Mouse (Mus musculus) erythroblast, embryonic 14.5 days (primary cell): ENCODE results near the gene Rinl. TPM values are rescaled to one million over a fixed set of nuclear protein-coding genes. Genes with fewer than 3 reads are reported as not detected.

Experiments used
- H3K27me3 ChIP-seq: 2 replicates; pipeline ENCODE4 v1.6.1; 2012; ENCODE audit warnings: inconsistent platforms; ENCODE audit not compliant: control insufficient read depth
- H3K36me3 ChIP-seq: 2 replicates; pipeline ENCODE4 v1.6.1; 2012; ENCODE audit warnings: mild to moderate bottlenecking, inconsistent platforms; ENCODE audit not compliant: control insufficient read depth
- H3K4me1 ChIP-seq: 2 replicates; pipeline ENCODE4 v1.6.1; 2012; ENCODE audit warnings: inconsistent platforms; ENCODE audit not compliant: control insufficient read depth
- H3K4me3 ChIP-seq: replicated peaks from 2 replicates; pipeline ENCODE3; 2012; ENCODE audit warnings: moderate library complexity, mild to moderate bottlenecking, inconsistent platforms
- H3K9me3 ChIP-seq: 2 replicates; pipeline ENCODE4 v1.6.1; 2012; ENCODE audit warnings: low read length, inconsistent platforms, mixed read lengths; ENCODE audit not compliant: control insufficient read depth
- GATA1 ChIP-seq: IDR thresholded peaks from 2 replicates; pipeline ENCODE4 v1.6.1; 2012; ENCODE audit warnings: low read length, inconsistent platforms, mixed read lengths
- TAL1 ChIP-seq: IDR thresholded peaks from 3 replicates; pipeline ENCODE4 v1.6.1; 2012; ENCODE audit warnings: low read length, inconsistent platforms, mixed read lengths
- polyA plus RNA-seq: library from polyadenylated mRNA; stranded (reverse); fragments of >175 nt; gene quantifications from 2 replicates; pipeline ENCODE4 v1.2.3, GENCODE M21; 2012

Rinl gene
- polyA plus RNA-seq, 1 experiment, result 0.49 TPM

DNA sequence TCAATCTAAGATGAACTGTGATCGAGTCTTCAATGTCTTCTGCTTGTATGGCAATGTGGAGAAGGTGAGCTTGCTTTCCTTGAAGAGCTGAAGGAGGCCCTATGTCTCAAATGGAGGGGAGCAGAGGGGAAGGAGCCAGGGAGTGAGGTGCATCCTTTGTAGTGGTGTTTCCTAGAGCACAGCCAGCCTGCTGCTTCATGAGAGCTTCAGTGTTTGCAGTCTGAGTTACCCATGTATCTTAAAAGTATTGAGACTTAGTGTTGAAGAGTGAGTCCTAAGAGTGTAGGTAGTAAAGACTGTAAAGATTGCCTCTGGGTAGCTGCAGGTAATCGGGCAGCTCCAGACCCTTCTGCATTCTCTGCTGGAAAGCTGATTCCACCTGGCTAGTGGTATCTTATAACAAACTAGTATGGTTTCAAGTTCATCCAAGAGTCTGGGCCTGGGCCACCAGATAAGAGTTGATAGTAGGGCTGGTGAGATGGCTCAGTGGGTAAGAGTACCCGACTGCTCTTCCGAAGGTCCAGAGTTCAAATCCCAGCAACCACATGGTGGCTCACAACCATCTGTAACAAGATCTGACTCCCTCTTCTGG lies 30.2 kb downstream of the Rinl start:
- no peaks in the 10 kb centered on the region for H3K9me3 ChIP-seq
- no peak overlapping the region for H3K4me3 ChIP-seq
- H3K4me1 ChIP-seq, result peaks cover 73% of the 10 kb centered on the region
- no peaks in the 10 kb centered on the region for H3K27me3 ChIP-seq
- peaks cover 96% of the 10 kb centered on the region for H3K36me3 ChIP-seq
- TF ChIP-seq TAL1 (peak; percentile 24; the same call in 1 of the 3 replicates), GATA1 (no peak)

DNA sequence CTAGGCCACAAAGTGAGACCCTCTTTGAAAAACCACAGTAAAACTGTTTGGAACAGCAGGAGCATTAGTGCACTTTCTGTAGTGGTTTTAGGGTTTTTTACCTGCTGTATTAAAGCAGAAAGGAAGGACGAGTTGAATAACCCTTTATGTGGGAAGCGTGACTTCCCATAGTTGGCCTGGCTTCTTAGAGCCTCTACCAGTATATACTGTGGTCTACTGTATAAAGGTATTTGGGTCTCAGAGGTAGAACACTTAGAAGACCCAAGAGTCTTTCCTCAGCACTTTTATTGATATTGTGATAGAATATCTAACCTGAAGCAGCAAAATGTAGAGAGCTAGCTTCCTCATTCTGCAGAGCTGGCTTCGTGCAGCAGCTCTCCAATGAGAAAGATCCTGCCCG lies 30.8 kb downstream of the Rinl start:
- no peaks in the 10 kb centered on the region for H3K27me3 ChIP-seq
- H3K4me1 ChIP-seq, result peaks cover 69% of the 10 kb centered on the region
- peaks cover 90% of the 10 kb centered on the region for H3K36me3 ChIP-seq
- no peaks in the 10 kb centered on the region for H3K9me3 ChIP-seq
- TF ChIP-seq TAL1 (no peak), GATA1 (no peak)
- H3K4me3 ChIP-seq, result no peak overlapping the region

DNA sequence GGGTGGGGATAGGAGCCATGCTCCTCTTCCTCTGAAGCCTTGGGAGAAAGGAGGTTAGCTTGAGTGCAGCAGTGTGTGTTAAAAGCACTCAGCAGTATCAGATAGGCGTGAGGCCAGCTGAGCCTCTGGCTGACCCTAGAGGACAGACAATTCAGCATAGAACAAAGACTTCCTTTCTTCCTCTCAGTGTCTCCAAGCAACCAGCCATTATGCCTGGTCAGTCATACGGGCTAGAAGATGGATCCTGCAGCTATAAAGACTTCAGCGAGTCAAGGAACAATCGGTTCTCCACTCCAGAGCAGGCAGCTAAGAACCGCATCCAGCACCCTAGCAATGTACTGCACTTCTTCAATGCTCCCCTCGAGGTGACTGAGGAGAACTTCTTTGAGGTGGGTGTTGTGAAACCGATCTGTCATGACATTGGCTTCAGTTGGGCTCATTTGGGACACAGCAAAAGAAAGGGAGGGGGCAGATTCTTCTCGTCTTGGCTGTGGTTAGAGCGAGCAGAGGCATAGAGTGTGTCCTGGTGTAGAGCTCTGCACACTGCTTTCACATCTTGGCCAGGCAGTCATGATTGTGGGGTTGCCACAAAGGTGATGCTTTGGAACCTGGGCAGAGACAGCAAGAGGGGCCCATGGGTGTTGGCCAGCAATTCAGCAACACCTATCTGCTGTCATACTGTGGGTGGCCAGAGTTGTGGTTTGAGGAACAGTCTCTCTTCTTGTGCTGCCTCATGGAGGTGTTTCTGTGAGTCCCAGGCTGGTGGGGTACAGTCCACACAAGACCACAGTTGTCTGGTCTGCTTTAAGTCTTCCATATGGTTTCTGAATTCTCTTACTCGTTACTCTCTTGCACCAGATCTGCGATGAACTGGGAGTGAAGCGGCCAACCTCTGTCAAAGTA lies 31.8 kb downstream of the Rinl start:
- peaks cover 68% of the 10 kb centered on the region for H3K4me1 ChIP-seq
- H3K4me3 ChIP-seq, result no peak overlapping the region
- H3K9me3 ChIP-seq, result no peaks in the 10 kb centered on the region
- H3K36me3 ChIP-seq, result peaks cover 79% of the 10 kb centered on the region
- no peak for TF ChIP-seq GATA1
- TF ChIP-seq TAL1, result no peak
- H3K27me3 ChIP-seq, result no peaks in the 10 kb centered on the region

- Histone ChIP-seq H3K36me3 (peaks cover 76% of the 10 kb centered on the region), H3K27me3 (no peaks in the 10 kb centered on the region), H3K4me1 (peaks cover 68% of the 10 kb centered on the region), H3K9me3 (no peaks in the 10 kb centered on the region), H3K4me3 (no peak overlapping the region)
- TF ChIP-seq TAL1 (no peak), GATA1 (no peak)
Measured at GRCm38 (mm10) chr7:28821261-28821831, 32.6 kb downstream of the Rinl start.

GRCm38 (mm10) chr7:28822556-28822955 lies 33.8 kb downstream of the Rinl start:
- Histone ChIP-seq H3K27me3 (no peaks in the 10 kb centered on the region), H3K9me3 (no peaks in the 10 kb centered on the region), H3K4me3 (no peak overlapping the region), H3K4me1 (peaks cover 59% of the 10 kb centered on the region), H3K36me3 (peaks cover 66% of the 10 kb centered on the region)
- TF ChIP-seq GATA1, result no peak
- TF ChIP-seq TAL1, result no peak

DNA sequence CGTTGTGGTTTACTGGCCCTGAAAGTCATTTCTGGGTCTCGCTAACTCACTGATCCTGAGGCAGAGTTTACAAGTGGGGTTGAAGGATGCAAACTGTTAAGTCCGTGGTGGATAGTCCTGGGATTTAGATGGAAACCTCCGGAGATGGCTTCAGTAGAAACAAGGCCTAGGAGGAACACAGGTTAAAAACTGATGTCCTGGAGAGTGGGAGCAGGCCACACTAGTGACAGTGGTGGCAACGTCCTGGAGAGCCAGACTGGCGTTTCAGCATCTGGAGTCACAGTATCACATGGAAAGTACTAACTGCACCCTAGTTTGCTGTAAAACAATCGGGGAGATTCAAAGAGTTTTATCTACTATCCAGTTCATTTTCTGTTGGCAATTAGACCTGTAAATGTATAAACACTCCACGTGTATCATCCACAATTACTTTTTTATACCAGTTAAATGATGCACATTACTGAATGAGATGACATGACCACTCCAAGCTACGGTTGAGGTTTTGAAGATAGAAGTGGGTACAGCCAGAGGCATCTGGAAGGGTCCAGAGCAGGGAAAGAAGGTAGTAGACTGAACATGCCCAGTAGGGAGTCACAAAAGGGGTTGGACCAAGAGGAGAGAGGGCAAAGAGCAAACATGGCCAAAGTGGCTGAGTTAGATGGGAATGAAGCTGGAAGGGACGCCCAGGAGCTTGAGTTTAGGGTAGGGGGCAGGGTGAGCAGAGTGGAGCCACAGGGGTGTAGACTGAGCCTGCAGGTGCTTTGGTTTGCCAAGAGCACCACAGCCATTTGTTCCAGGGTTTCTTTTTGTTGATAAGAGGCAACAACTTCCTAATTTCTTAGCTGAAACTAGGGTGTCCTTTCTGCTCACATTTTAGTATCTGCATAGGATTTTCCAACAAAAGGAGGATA lies 34.5 kb downstream of the Rinl start:
- Histone ChIP-seq H3K9me3 (no peaks in the 10 kb centered on the region), H3K4me1 (peaks cover 52% of the 10 kb centered on the region), H3K36me3 (peaks cover 59% of the 10 kb centered on the region), H3K27me3 (no peaks in the 10 kb centered on the region), H3K4me3 (no peak overlapping the region)
- no peak for TF ChIP-seq GATA1
- no peak for TF ChIP-seq TAL1

- Histone ChIP-seq H3K4me1 (peaks cover 45% of the 10 kb centered on the region), H3K36me3 (peaks cover 54% of the 10 kb centered on the region), H3K27me3 (no peaks in the 10 kb centered on the region), H3K4me3 (no peak overlapping the region), H3K9me3 (no peaks in the 10 kb centered on the region)
- no peak for TF ChIP-seq TAL1
Measured at GRCm38 (mm10) chr7:28823932-28824331, 35.2 kb downstream of the Rinl start.

DNA sequence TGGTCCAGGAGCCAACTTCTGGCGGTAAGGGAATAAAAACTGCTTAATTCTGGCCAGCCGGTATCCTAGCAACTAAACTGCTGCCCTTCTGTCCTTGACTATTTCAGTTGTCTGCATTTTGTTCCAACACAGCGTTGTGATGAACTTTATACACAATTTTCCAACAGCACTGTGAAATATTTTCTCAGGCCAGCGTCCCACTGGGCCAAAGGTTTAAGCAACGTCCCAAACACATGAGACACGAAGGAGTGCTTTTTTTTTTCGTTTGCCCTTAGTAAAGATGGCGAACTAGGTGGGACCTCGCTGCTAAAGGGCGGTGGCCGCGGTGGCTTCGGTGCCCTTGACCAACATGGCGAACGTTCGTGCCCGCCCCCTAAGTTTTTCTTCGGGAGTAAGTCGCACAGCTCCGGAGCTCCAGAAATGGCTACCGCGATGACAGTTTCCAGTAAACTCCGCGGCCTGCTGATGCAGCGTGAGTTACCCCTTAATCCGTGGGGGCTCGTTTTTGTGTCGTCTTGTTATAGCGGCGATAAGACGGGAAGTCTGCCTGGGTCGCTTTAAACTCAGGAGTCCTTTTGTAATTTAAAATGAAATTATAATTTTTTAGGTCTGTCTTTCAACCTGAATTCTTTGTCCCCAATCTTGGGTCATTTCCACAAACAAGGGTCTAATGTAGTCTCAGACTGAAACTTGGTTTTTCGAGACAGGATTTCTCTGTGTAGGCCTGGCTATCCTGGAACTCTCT lies 36.3 kb downstream of the Rinl start, which contains the start of gene Ech1:
TSS of gene Ech1 (plus strand) at position 277 of the 745 bp plus-strand sequence.
- Histone ChIP-seq H3K4me3 (peak within 1 kb of the TSS; percentile 72), H3K9me3 (no peaks in the 10 kb centered on the region), H3K4me1 (peaks cover 38% of the 10 kb centered on the region), H3K27me3 (no peaks in the 10 kb centered on the region), H3K36me3 (peaks cover 49% of the 10 kb centered on the region)
- TF ChIP-seq GATA1 (no peak), TAL1 (no peak)
